In the genomic region with DNA sequence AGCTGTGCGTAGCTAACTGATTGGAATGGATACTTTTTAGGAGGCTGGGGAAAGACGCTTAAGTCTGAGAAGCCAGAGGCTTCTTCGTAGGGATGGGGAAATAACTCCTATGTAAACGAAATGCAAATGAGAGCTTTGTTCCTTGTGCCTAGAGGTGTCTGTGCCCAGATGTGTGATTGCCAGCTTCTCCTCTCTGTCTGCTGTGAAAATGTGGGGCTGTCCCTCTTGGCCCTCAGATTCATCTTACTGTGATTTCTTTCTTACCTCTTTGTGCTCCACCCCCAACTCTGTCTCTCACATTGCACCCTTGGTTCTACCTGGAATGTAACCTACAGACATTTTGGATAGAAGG, we compare ENCODE assay signal across 8 mouse cellular contexts. TPM values are rescaled to one million over a fixed set of nuclear protein-coding genes. Genes with fewer than 3 reads are reported as not detected.
DNase-seq lines count a peak whose midpoint lies in the region; ATAC-seq and TF ChIP-seq lines count a peak whose summit lies in the region.

No protein-coding gene starts in this region.

- WGBS in heart, embryonic 11.5 days (ENCODE audit: insufficient replicate concordance): 0% methylated on average over 4 of the region's 4 CpGs
- 5% methylated on average over 4 of the region's 4 CpGs for WGBS in forebrain, postnatal 0 days
- 4% methylated on average over 4 of the region's 4 CpGs for WGBS in liver, postnatal 0 days (ENCODE audit: insufficient replicate concordance)

- peak overlapping the region; percentile 42 for H3K27ac ChIP-seq in heart, embryonic 11.5 days (ENCODE audit: low read depth, low read length)
- no peak overlapping the region for H3K27ac ChIP-seq in forebrain, postnatal 0 days (ENCODE audit: low read depth, low read length)
- H3K27ac ChIP-seq in liver, postnatal 0 days (ENCODE audit: low read depth): peak overlapping the region; percentile 48; the same call in 1 of the 2 replicates

- peak overlapping the region; percentile 73 for H3K9ac ChIP-seq in heart, embryonic 11.5 days (ENCODE audit: low read depth, low read length)
- H3K9ac ChIP-seq in forebrain, postnatal 0 days: no peak overlapping the region
- H3K9ac ChIP-seq in liver, postnatal 0 days (replicated peaks): peak overlapping the region; percentile 79

- peak overlapping the region; percentile 100 for H3K4me2 ChIP-seq in heart, embryonic 11.5 days
- H3K4me2 ChIP-seq in forebrain, postnatal 0 days (ENCODE audit: low read depth): peak overlapping the region; percentile 96
- H3K4me2 ChIP-seq in liver, postnatal 0 days (ENCODE audit: low read depth, low read length): peak overlapping the region; percentile 100

- no peak for DNase-seq in heart, adult 18-20 months
- DNase-seq in forebrain, postnatal 0 days: no peak
- no peak for DNase-seq in liver, postnatal 0 days
- no peak for DNase-seq in thymus, postnatal 14 days
- DNase-seq in cerebellum, adult 9-10 months: no peak

- H3K4me3 ChIP-seq in heart, embryonic 11.5 days (ENCODE audit: low read depth, low read length): peak overlapping the region; percentile 70
- peak overlapping the region; percentile 84 for H3K4me3 ChIP-seq in E14TG2a.4 (replicated peaks; ENCODE audit: low read length)
- H3K4me3 ChIP-seq in forebrain, postnatal 0 days (ENCODE audit: low read depth, low read length): peak overlapping the region; percentile 31
- peak overlapping the region; percentile 78 for H3K4me3 ChIP-seq in liver, postnatal 0 days (ENCODE audit: low read depth, low read length)

- no peak for TF ChIP-seq EP300 in liver, postnatal 0 days (IDR thresholded peaks at IDR 0.05; ENCODE audit: low read depth)

- no peaks in the 10 kb centered on the region for H3K9me3 ChIP-seq in heart, embryonic 11.5 days (replicated peaks; ENCODE audit: control insufficient read depth, low read length)
- no peaks in the 10 kb centered on the region for H3K9me3 ChIP-seq in E14TG2a.4 (ENCODE audit: low read length)
- no peaks in the 10 kb centered on the region for H3K9me3 ChIP-seq in forebrain, postnatal 0 days (ENCODE audit: low read length)
- no peaks in the 10 kb centered on the region for H3K9me3 ChIP-seq in liver, postnatal 0 days (ENCODE audit: low read length)

- H3K36me3 ChIP-seq in heart, embryonic 11.5 days (ENCODE audit: control insufficient read depth, insufficient read depth, low read length): 0 out of 2 replicates have a peak, but pooled peaks cover 2% of the 10 kb centered on the region
- peaks cover 5% of the 10 kb centered on the region for H3K36me3 ChIP-seq in E14TG2a.4 (ENCODE audit: insufficient read depth, low read length)
- H3K36me3 ChIP-seq in forebrain, postnatal 0 days (ENCODE audit: insufficient read depth): peaks cover 5% of the 10 kb centered on the region; the same call in 1 of the 2 replicates
- 0 out of 2 replicates have a peak, but pooled peaks cover 4% of the 10 kb centered on the region for H3K36me3 ChIP-seq in liver, postnatal 0 days (replicated peaks; ENCODE audit: insufficient read depth, low read length)

- no peak for ATAC-seq in heart, embryonic 11.5 days (replicated peaks; ENCODE audit: insufficient number of reproducible peaks, low FRiP score, low TSS enrichment)
- no peak for ATAC-seq in forebrain, postnatal 0 days
- ATAC-seq in liver, postnatal 0 days: no peak
- no peak for ATAC-seq in erythroid progenitor cell, adult 5-6 weeks (replicated peaks; ENCODE audit: low FRiP score, poor library complexity, severe bottlenecking)

- H3K4me1 ChIP-seq in heart, embryonic 11.5 days (ENCODE audit: control insufficient read depth, insufficient read depth, low read length): peaks cover 15% of the 10 kb centered on the region
- H3K4me1 ChIP-seq in E14TG2a.4 (replicated peaks; ENCODE audit: low read depth, low read length): peaks cover 50% of the 10 kb centered on the region
- H3K4me1 ChIP-seq in forebrain, postnatal 0 days (ENCODE audit: insufficient read depth): peaks cover 19% of the 10 kb centered on the region
- H3K4me1 ChIP-seq in liver, postnatal 0 days (ENCODE audit: insufficient read depth): peaks cover 34% of the 10 kb centered on the region

- no peak for TF ChIP-seq CTCF in E14TG2a.4 (conservative IDR thresholded peaks at IDR 0.05; ENCODE audit: low read length)
- no peak for TF ChIP-seq CTCF in forebrain, postnatal 0 days (IDR thresholded peaks at IDR 0.05; ENCODE audit: low read depth)
- TF ChIP-seq CTCF in liver, postnatal 0 days (IDR thresholded peaks at IDR 0.05; ENCODE audit: low read depth): no peak

- no peaks in the 10 kb centered on the region for H3K27me3 ChIP-seq in heart, embryonic 11.5 days (ENCODE audit: control insufficient read depth, insufficient read depth, low read length)
- H3K27me3 ChIP-seq in E14TG2a.4 (ENCODE audit: insufficient read depth, low read length): peaks cover 29% of the 10 kb centered on the region
- peaks cover 8% of the 10 kb centered on the region; the same call in 1 of the 2 replicates for H3K27me3 ChIP-seq in forebrain, postnatal 0 days (ENCODE audit: insufficient read depth, low read length)
- H3K27me3 ChIP-seq in liver, postnatal 0 days (ENCODE audit: insufficient read depth, low read length): peaks cover 12% of the 10 kb centered on the region

RNA-seq across cellular contexts. Expression of gene Zbtb7b, which starts 2.1 kb away (rescaled TPM):
- 1.2 and 2.2 TPM in 2 replicates for polyA plus RNA-seq in heart, embryonic 11.5 days (2014; fragmentation: Nextera tagmentation; extraction: Ambion mirVana)
- 10 to 100 TPM; 21.3 to 23.3 TPM for total RNA-seq in heart, adult 18-20 months (2021)
- total RNA-seq in forebrain, postnatal 0 days (2014; rRNA removed): 2.1 and 4.9 TPM in 2 replicates
- polyA plus RNA-seq in forebrain, postnatal 0 days (2015; fragmentation: Nextera tagmentation; extraction: Ambion mirVana): 0.33 and 0.75 TPM in 2 replicates
- 4.1 and 4.7 TPM in 2 replicates for polyA plus RNA-seq in liver, postnatal 0 days (2015; fragmentation: Nextera tagmentation; extraction: Ambion mirVana)
- 2.1 and 7.9 TPM in 2 replicates for total RNA-seq in erythroid progenitor cell, adult 5-6 weeks (2015; ENCODE audit: low replicate concordance)
- 5.1 and 8.9 TPM in 2 replicates for total RNA-seq in erythroid progenitor cell, adult 5-6 weeks (2017; ENCODE audit: low replicate concordance)

RNA-seq across cellular contexts. Expression of gene Lenep, which starts 6.0 kb away (rescaled TPM):
- not detected in 2 replicates for polyA plus RNA-seq in heart, embryonic 11.5 days (2014; fragmentation: Nextera tagmentation; extraction: Ambion mirVana)
- 1 to 10 TPM in 1 of 2 experiments, not detected in 1; 1.0 TPM for total RNA-seq in heart, adult 18-20 months (2021)
- total RNA-seq in forebrain, postnatal 0 days (2014; rRNA removed): 4.2 TPM in 1 of 2 replicates, not detected in the other
- polyA plus RNA-seq in forebrain, postnatal 0 days (2015; fragmentation: Nextera tagmentation; extraction: Ambion mirVana): 0.40 TPM in 1 of 2 replicates, not detected in the other
- polyA plus RNA-seq in liver, postnatal 0 days (2015; fragmentation: Nextera tagmentation; extraction: Ambion mirVana): not detected in 2 replicates
- total RNA-seq in erythroid progenitor cell, adult 5-6 weeks (2015; ENCODE audit: low replicate concordance): 1.4 TPM in 1 of 2 replicates, not detected in the other
- total RNA-seq in erythroid progenitor cell, adult 5-6 weeks (2017; ENCODE audit: low replicate concordance): not detected in 2 replicates

RNA-seq across cellular contexts. Expression of gene Flad1, which starts 15.0 kb away (rescaled TPM):
- polyA plus RNA-seq in heart, embryonic 11.5 days (2014; fragmentation: Nextera tagmentation; extraction: Ambion mirVana): 33.7 and 34.2 TPM in 2 replicates
- total RNA-seq in heart, adult 18-20 months (2021): 10 to 100 TPM; 59.5 to 63.8 TPM
- total RNA-seq in forebrain, postnatal 0 days (2014; rRNA removed): 25.6 and 34.9 TPM in 2 replicates
- 30.9 and 31.5 TPM in 2 replicates for polyA plus RNA-seq in forebrain, postnatal 0 days (2015; fragmentation: Nextera tagmentation; extraction: Ambion mirVana)
- 18.8 and 20.0 TPM in 2 replicates for polyA plus RNA-seq in liver, postnatal 0 days (2015; fragmentation: Nextera tagmentation; extraction: Ambion mirVana)
- 1.1 and 5.4 TPM in 2 replicates for total RNA-seq in erythroid progenitor cell, adult 5-6 weeks (2015; ENCODE audit: low replicate concordance)
- 0.68 and 1.3 TPM in 2 replicates for total RNA-seq in erythroid progenitor cell, adult 5-6 weeks (2017; ENCODE audit: low replicate concordance)

RNA-seq across cellular contexts. Expression of gene Cks1b, which starts 21.6 kb away (rescaled TPM):
- polyA plus RNA-seq in heart, embryonic 11.5 days (2014; fragmentation: Nextera tagmentation; extraction: Ambion mirVana): 399 and 411 TPM in 2 replicates
- total RNA-seq in heart, adult 18-20 months (2021): 1 to 10 TPM; 4.6 to 4.8 TPM
- 24.5 and 27.3 TPM in 2 replicates for total RNA-seq in forebrain, postnatal 0 days (2014; rRNA removed)
- 93.9 and 109 TPM in 2 replicates for polyA plus RNA-seq in forebrain, postnatal 0 days (2015; fragmentation: Nextera tagmentation; extraction: Ambion mirVana)
- polyA plus RNA-seq in liver, postnatal 0 days (2015; fragmentation: Nextera tagmentation; extraction: Ambion mirVana): 130 and 141 TPM in 2 replicates
- total RNA-seq in erythroid progenitor cell, adult 5-6 weeks (2015; ENCODE audit: low replicate concordance): 245 and 268 TPM in 2 replicates
- total RNA-seq in erythroid progenitor cell, adult 5-6 weeks (2017; ENCODE audit: low replicate concordance): 102 and 103 TPM in 2 replicates

RNA-seq across cellular contexts. Expression of gene Shc1, which starts 21.6 kb away (rescaled TPM):
- 42.3 and 51.5 TPM in 2 replicates for polyA plus RNA-seq in heart, embryonic 11.5 days (2014; fragmentation: Nextera tagmentation; extraction: Ambion mirVana)
- 10 to 100 TPM; 33.2 to 36.1 TPM for total RNA-seq in heart, adult 18-20 months (2021)
- total RNA-seq in forebrain, postnatal 0 days (2014; rRNA removed): 15.8 and 19.8 TPM in 2 replicates
- polyA plus RNA-seq in forebrain, postnatal 0 days (2015; fragmentation: Nextera tagmentation; extraction: Ambion mirVana): 11.3 and 11.8 TPM in 2 replicates
- polyA plus RNA-seq in liver, postnatal 0 days (2015; fragmentation: Nextera tagmentation; extraction: Ambion mirVana): 23.8 and 24.7 TPM in 2 replicates
- total RNA-seq in erythroid progenitor cell, adult 5-6 weeks (2015; ENCODE audit: low replicate concordance): 77.1 and 79.3 TPM in 2 replicates
- 49.7 and 59.3 TPM in 2 replicates for total RNA-seq in erythroid progenitor cell, adult 5-6 weeks (2017; ENCODE audit: low replicate concordance)

Comparison
In these comparisons a context has a peak if more than half of its experiments do, and no peak if none do; other contexts are left out.
1. H3K4me3 ChIP-seq: peak in every context shown above with its lines; median percentile 84 in E14TG2a.4; 78 in liver, postnatal 0 days; 70 in heart, embryonic 11.5 days; 31 in forebrain, postnatal 0 days.